Mouse (Mus musculus) heart, adult 2 months (tissue): ENCODE measurements around the gene AI854703. TPM values are rescaled to one million over a fixed set of nuclear protein-coding genes. Genes with fewer than 3 reads are reported as not detected.

ENCODE experiments used
- DNase-seq, 2 experiments: peaks; one replicate each; pipeline ENCODE4 v3.0.0; 2021
- H3K27ac ChIP-seq: fragments of 200-600 bp; 2 replicates; pipeline ENCODE4 v1.8.1; 2022
- H3K27me3 ChIP-seq: fragments of 200-500 bp; 2 replicates; pipeline ENCODE4 v1.6.1; 2012; ENCODE audit warnings: mild to moderate bottlenecking, low read length, inconsistent platforms, mixed read lengths; ENCODE audit not compliant: control insufficient read depth, insufficient read depth
- H3K36me3 ChIP-seq: fragments of 200-500 bp; 2 replicates; pipeline ENCODE4 v1.6.1; 2012; ENCODE audit warnings: low read length, inconsistent platforms; ENCODE audit not compliant: control insufficient read depth, insufficient read depth
- H3K4me1 ChIP-seq: fragments of 200-500 bp; 2 replicates; pipeline ENCODE4 v1.6.1; 2011; ENCODE audit warnings: low read length; ENCODE audit not compliant: control insufficient read depth, insufficient read depth
- H3K4me3 ChIP-seq: fragments of 200-600 bp; 2 replicates; pipeline ENCODE4 v1.8.1; 2022
- H3K79me2 ChIP-seq: fragments of 200-500 bp; replicated peaks from 2 replicates; pipeline ENCODE4 v1.6.1; 2012; ENCODE audit warnings: mild to moderate bottlenecking, inconsistent platforms, low read length, moderate library complexity, mixed read lengths; ENCODE audit not compliant: control insufficient read depth, insufficient read depth
- H3K9ac ChIP-seq: fragments of 200-500 bp; 2 replicates; pipeline ENCODE4 v1.6.1; 2012; ENCODE audit warnings: low read depth, mild to moderate bottlenecking, control low read depth, inconsistent platforms, low read length, mixed read lengths
- CTCF ChIP-seq: fragments of 200-600 bp; IDR thresholded peaks from 2 replicates; pipeline ENCODE4 v1.8.1; 2022; ENCODE audit warnings: antibody characterized with exemption, mild to moderate bottlenecking, moderate library complexity
- EP300 ChIP-seq: fragments of 200-500 bp; IDR thresholded peaks from 2 replicates; pipeline ENCODE4 v1.6.1; 2011; ENCODE audit warnings: low read depth, low read length, control low read depth; ENCODE audit not compliant: insufficient read depth
- POLR2A ChIP-seq: fragments of 200-500 bp; IDR thresholded peaks from 2 replicates; pipeline ENCODE4 v1.6.1; 2011; ENCODE audit warnings: mild to moderate bottlenecking, low read depth, low read length, control low read depth; ENCODE audit not compliant: insufficient read depth
- WGBS: fragments of 180-500 bp; shearing (Covaris S2); methylation state at CpG from one replicate; pipeline ENCODE4 v1.1.7; 2018; 5-methylcytosine and 5-hydroxymethylcytosine counted together
- intact Hi-C: fragments of 180-260 bp; cut with DNase I; formaldehyde crosslinking; loops from one replicate; pipeline ENCODE4 v1.15.1; 2025
- polyA plus RNA-seq: library from polyadenylated mRNA; depleted of rRNA; stranded (reverse); fragments of >200 nt; gene quantifications from 2 replicates; pipeline ENCODE4 v1.2.3, GENCODE M21; 2012
- total RNA-seq, 2 experiments: library from RNA; stranded (reverse); gene quantifications; 2 replicates each; pipeline ENCODE4 v1.2.3; 2021

The AI854703 gene
- total and polyA plus RNA-seq, 3 experiments = 0.16 to 0.68 (median 0.29) TPM

DNA sequence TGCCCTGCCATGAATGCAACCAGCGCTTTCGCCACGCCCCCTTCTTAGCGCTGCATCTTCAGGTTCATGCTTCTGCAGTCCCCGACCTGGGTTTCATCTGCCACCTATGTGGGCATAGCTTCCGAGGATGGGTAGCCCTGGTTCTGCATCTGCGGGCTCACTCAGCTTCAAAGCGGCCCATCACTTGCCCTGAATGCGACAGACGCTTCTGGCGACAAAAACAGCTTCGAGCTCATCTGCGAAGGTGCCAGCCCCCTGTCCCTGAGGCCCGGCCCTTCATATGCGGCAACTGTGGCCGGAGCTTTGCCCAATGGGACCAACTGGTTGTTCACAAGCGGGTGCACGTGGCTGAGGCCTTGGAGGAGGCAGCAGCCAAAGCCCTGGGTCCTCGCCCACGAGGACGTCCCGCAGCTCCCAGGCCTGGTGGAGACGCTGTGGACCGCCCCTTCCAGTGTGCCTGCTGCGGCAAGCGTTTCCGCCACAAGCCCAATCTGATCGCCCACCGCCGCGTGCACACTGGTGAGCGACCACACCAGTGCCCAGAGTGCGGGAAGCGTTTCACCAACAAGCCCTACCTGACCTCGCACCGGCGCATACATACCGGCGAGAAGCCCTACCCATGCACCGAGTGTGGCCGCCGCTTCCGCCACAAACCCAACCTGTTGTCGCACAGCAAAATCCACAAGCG, 29.9 kb upstream of the AI854703 start:
- H3K36me3 ChIP-seq = no peaks in the 10 kb centered on the region
- intact Hi-C loops = no loop called here
- 95% methylated on average over 45 of the region's 45 CpGs for WGBS
- H3K4me1 ChIP-seq = peaks cover 2% of the 10 kb centered on the region; the same call in 1 of the 2 replicates
- DNase-seq = no peak
- H3K4me3 ChIP-seq = no peak overlapping the region
- peaks cover 4% of the 10 kb centered on the region; the same call in 1 of the 2 replicates for H3K79me2 ChIP-seq
- no peak overlapping the region for H3K27ac ChIP-seq
- TF ChIP-seq EP300 = no peak
- no peak for TF ChIP-seq POLR2A
- TF ChIP-seq CTCF = no peak
- no peak overlapping the region for H3K9ac ChIP-seq
- no peaks in the 10 kb centered on the region for H3K27me3 ChIP-seq

DNA sequence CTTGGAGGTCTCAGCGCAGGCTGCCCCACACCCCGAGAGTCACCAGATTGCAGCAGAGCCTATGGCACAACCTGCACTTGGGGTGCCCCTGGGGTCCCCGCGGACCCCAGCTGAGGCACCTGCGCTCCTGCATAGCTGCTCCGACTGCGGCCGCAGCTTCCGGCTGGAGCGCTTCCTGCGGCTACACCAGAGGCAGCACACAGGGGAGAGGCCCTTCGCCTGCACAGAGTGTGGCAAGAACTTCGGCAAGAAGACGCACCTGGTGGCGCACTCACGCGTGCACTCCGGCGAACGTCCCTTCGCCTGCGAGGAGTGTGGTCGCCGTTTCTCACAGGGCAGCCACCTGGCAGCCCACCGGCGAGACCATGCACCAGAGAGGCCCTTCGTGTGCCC, 29.3 kb upstream of the AI854703 start:
- H3K79me2 ChIP-seq = peaks cover 4% of the 10 kb centered on the region; the same call in 1 of the 2 replicates
- H3K27ac ChIP-seq = no peak overlapping the region
- TF ChIP-seq EP300 = no peak
- no peak for TF ChIP-seq POLR2A
- TF ChIP-seq CTCF = no peak
- H3K9ac ChIP-seq = no peak overlapping the region
- H3K36me3 ChIP-seq = no peaks in the 10 kb centered on the region
- intact Hi-C loops = no loop called here
- DNase-seq = no peak
- no peak overlapping the region for H3K4me3 ChIP-seq
- WGBS = 98% methylated on average over 27 of the region's 27 CpGs
- H3K4me1 ChIP-seq = peaks cover 2% of the 10 kb centered on the region; the same call in 1 of the 2 replicates
- no peaks in the 10 kb centered on the region for H3K27me3 ChIP-seq

DNA sequence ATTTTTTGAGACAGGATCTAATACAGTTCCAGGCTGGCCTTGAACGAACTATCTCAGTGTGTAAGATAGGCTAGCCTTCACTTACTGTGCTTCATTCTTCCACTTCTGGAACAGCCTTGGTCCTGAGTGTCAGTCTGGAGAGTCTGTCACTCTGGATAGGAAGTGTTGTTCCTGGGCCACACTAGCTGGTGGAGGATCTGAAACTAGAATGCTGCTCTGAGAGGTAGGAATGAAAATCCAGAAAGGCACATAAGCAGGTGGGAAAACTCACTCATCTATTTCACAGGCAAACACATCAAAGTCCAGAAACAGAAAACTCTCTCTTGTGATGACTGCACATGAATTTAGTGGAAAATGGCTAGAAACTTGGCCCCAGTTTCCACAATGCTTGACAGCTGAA, 26.0 kb upstream of the AI854703 start:
- H3K4me3 ChIP-seq = no peak overlapping the region
- DNase-seq = no peak
- H3K79me2 ChIP-seq = peaks cover 4% of the 10 kb centered on the region; the same call in 1 of the 2 replicates
- WGBS = 91% methylated on average over 1 of the region's 1 CpGs
- H3K9ac ChIP-seq = no peak overlapping the region
- H3K27ac ChIP-seq = no peak overlapping the region
- no peak for TF ChIP-seq POLR2A
- no peak for TF ChIP-seq EP300
- TF ChIP-seq CTCF = no peak
- H3K27me3 ChIP-seq = no peaks in the 10 kb centered on the region
- intact Hi-C loops = no loop called here
- H3K4me1 ChIP-seq = peaks cover 1% of the 10 kb centered on the region; the same call in 1 of the 2 replicates
- no peaks in the 10 kb centered on the region for H3K36me3 ChIP-seq

DNA sequence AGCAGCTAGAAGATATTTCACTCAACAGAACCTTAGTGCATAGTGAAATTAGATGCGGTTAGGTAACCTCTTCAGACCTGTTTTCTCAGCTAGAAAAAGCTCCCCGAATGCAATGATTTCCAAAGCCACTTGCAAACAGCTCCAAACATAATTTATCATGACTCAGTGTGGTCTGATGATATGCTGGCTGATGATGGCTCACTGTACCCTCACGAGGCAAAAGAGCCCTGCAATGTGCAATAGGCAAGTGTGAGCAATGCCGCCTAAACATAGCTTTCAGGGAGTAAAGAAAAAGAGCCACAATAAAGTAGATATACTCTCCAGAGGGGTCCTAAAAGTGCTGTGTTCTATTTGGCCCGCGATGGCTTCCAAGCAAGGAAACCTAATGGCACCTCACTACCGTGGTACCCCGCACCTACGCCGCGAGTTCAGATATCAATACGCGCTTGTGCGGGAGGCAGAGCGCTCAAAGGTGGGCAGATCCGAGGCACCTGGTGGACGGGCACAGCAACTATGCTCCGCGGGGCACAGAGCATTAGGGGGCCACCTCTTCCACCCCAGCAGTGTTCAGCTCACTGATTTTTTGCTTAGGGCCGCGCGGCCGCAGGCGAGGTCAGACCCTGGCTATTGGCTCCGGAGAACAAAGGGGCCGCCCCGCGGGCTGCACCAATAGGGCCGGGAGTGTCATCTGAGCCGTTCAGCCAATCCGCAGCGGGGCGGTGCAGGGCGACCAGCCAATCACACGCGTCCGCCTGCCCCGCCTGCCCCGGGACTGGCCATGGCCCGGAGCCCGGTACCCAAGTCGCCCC, 25.1 kb upstream of the AI854703 start, which contains the start of gene Zfp775:
Gene Zfp775, plus strand, starts transcription at position 793 of the 809 bp plus-strand sequence.
- Histone ChIP-seq H3K9ac (peak within 1 kb of the TSS; percentile 89), H3K36me3 (no peaks in the 10 kb centered on the region), H3K27me3 (no peaks in the 10 kb centered on the region), H3K4me3 (peak within 1 kb of the TSS; percentile 88), H3K79me2 (peaks cover 4% of the 10 kb centered on the region; the same call in 1 of the 2 replicates), H3K27ac (peak within 1 kb of the TSS; percentile 98), H3K4me1 (peaks cover 1% of the 10 kb centered on the region; the same call in 1 of the 2 replicates)
- WGBS = 5% methylated on average over 42 of the region's 42 CpGs
- TF ChIP-seq POLR2A = peak; percentile 84
- TF ChIP-seq CTCF = 0 out of 2 replicates have a peak, but pooled peaks have one; percentile 18
- TF ChIP-seq EP300 = 0 out of 2 replicates have a peak, but pooled peaks have one; percentile 44
- intact Hi-C loops = no loop called here
- DNase-seq = peak; percentile 97 to 98

DNA sequence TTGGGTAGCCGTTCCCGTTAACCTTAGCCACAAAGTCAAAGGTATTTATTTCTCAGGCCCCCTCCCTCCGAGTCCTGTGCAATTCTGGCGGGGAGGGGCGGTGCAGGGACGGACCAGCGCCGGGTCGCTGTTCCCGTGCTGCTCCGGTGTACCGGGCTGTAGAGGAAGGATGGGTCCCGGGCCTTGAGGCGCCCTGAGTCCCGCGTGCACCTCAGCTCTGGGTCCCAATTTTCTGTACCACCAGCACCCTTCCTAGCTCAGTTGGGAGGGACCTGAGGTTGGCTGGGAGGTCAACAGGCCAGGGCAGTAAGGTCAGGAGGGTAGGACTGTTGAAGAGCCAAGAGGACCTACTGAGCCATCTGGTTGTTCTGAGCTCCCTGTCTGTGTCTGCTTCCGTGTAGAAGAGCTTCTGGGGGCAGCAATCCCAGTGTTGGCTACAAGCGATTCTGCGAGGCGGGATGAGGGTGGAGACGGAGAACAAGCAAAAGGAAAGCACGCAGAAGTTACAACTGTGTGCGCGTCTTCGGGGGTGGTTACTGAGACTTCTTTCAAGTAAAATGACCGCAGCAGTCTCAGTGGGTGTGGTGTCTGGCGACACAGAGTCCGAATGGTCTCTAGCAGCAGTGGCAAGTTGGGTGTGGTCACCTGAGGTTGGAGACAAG, 24.4 kb upstream of the AI854703 start:
- Histone ChIP-seq H3K9ac (peak overlapping the region; percentile 89), H3K4me3 (peak overlapping the region; percentile 88), H3K36me3 (no peaks in the 10 kb centered on the region), H3K27ac (peak overlapping the region; percentile 98), H3K27me3 (no peaks in the 10 kb centered on the region), H3K79me2 (0 out of 2 replicates have a peak, but pooled peaks cover 2% of the 10 kb centered on the region), H3K4me1 (peaks cover 1% of the 10 kb centered on the region; the same call in 1 of the 2 replicates)
- DNase-seq = no peak
- TF ChIP-seq CTCF = no peak
- no peak for TF ChIP-seq POLR2A
- no peak for TF ChIP-seq EP300
- WGBS = under 1% methylated on average over 28 of the region's 28 CpGs
- intact Hi-C loops = no loop called here
